Mouse (Mus musculus): ENCODE measurements at regions not wholly inside any gene's neighbourhood (a gene's known extent, or its start where the extent isn't known, plus 50 kb on each side); places are given as distances from the start of the nearest gene placed in this dataset.

- peak; percentile 86 for DNase-seq (ENCODE audit: low read depth)
- no peak for TF ChIP-seq POLR2A (IDR thresholded peaks at IDR 0.05; ENCODE audit: borderline replicate concordance, extremely low read depth, insufficient read depth, insufficient read length, poor library complexity, severe bottlenecking)
- no peak for TF ChIP-seq CTCF (IDR thresholded peaks at IDR 0.05; ENCODE audit: borderline replicate concordance, extremely low read depth, insufficient read depth, insufficient read length)
These were observed 57.1 kb upstream of the Wls start for GRCm38 (mm10) chr3:159782222-159782844.

- no peak for TF ChIP-seq CTCF (IDR thresholded peaks at IDR 0.05; ENCODE audit: borderline replicate concordance, extremely low read depth, insufficient read depth, insufficient read length)
- no peak for TF ChIP-seq POLR2A (IDR thresholded peaks at IDR 0.05; ENCODE audit: borderline replicate concordance, extremely low read depth, insufficient read depth, insufficient read length, poor library complexity, severe bottlenecking)
- no peak for DNase-seq (ENCODE audit: low read depth)
These were observed 51.7 kb upstream of the Wls start for GRCm38 (mm10) chr3:159787776-159788175.
